20 mouse cellular contexts compared by ENCODE assay signal in genomic region chr19:59029011-59029410, GRCm38 (mm10). TPM values are rescaled to one million over a fixed set of nuclear protein-coding genes. Genes with fewer than 3 reads are reported as not detected.
A peak's percentile ranks its signal among the peaks of the same experiment; 100 is the strongest.
DNase-seq lines count a peak whose midpoint lies in the region; ATAC-seq and TF ChIP-seq lines count a peak whose summit lies in the region.
"Had no signal": no experiment of that assay in that cellular context is flagged by ENCODE, and none has a peak within 500 bp of the region (broad histone marks: within the 10 kb centered on the region; RNA-seq: fewer than 3 reads in every experiment).

No protein-coding gene starts in this region.

- no peak for ATAC-seq in forebrain, embryonic 15.5 days (replicated peaks)
- no peak for ATAC-seq in forebrain, embryonic 16.5 days
- ATAC-seq in midbrain, postnatal 0 days (ENCODE audit: low FRiP score), result no peak
- ATAC-seq in neural tube, embryonic 13.5 days (ENCODE audit: low read depth), result 0 out of 2 replicates have a peak, but pooled peaks have one; percentile 65
- ATAC-seq: activated CD4-positive, CD25-positive, alpha-beta regulatory T cell, adult 4 months; hindbrain, embryonic 16.5 days; inflammation-experienced regulatory T-cells, adult 6 months; Patski had no signal

- H3K9ac ChIP-seq in forebrain, embryonic 15.5 days (replicated peaks), result no peak overlapping the region
- H3K9ac ChIP-seq in forebrain, embryonic 16.5 days (replicated peaks; ENCODE audit: low read depth, low read length), result no peak overlapping the region
- no peak overlapping the region for H3K9ac ChIP-seq in midbrain, postnatal 0 days (replicated peaks; ENCODE audit: low read length, poor library complexity, severe bottlenecking)
- no peak overlapping the region for H3K9ac ChIP-seq in neural tube, embryonic 13.5 days
- H3K9ac ChIP-seq: embryonic facial prominence, embryonic 13.5 days; heart, embryonic 13.5 days had no signal

- peaks cover 39% of the 10 kb centered on the region for H3K36me3 ChIP-seq in forebrain, embryonic 15.5 days
- peaks cover 17% of the 10 kb centered on the region for H3K36me3 ChIP-seq in forebrain, embryonic 16.5 days (ENCODE audit: control insufficient read depth, insufficient read depth)
- peaks cover 20% of the 10 kb centered on the region for H3K36me3 ChIP-seq in midbrain, postnatal 0 days (ENCODE audit: insufficient read depth, low read length)
- H3K36me3 ChIP-seq in midbrain, embryonic 10.5 days, result no peaks in the 10 kb centered on the region
- H3K36me3 ChIP-seq in neural tube, embryonic 13.5 days, result 0 out of 2 replicates have a peak, but pooled peaks cover 3% of the 10 kb centered on the region
- H3K36me3 ChIP-seq: embryonic facial prominence, embryonic 13.5 days; heart, embryonic 13.5 days had no signal

- peak overlapping the region; percentile 14; the same call in 1 of the 2 replicates for H3K27ac ChIP-seq in forebrain, embryonic 15.5 days (replicated peaks)
- H3K27ac ChIP-seq in forebrain, embryonic 16.5 days (ENCODE audit: low read length), result no peak overlapping the region
- no peak overlapping the region for H3K27ac ChIP-seq in midbrain, postnatal 0 days (ENCODE audit: low read depth, low read length)
- no peak overlapping the region for H3K27ac ChIP-seq in midbrain, embryonic 10.5 days (replicated peaks)
- peak overlapping the region; percentile 46; the same call in 1 of the 2 replicates for H3K27ac ChIP-seq in neural tube, embryonic 13.5 days (replicated peaks)
- H3K27ac ChIP-seq: embryonic facial prominence, embryonic 13.5 days; gastrocnemius, adult 2 months; heart, embryonic 13.5 days had no signal

- no peaks in the 10 kb centered on the region for H3K27me3 ChIP-seq in forebrain, embryonic 15.5 days
- no peaks in the 10 kb centered on the region for H3K27me3 ChIP-seq in forebrain, embryonic 16.5 days (replicated peaks; ENCODE audit: control insufficient read depth, insufficient read depth, low read length)
- H3K27me3 ChIP-seq in midbrain, postnatal 0 days (ENCODE audit: insufficient read depth, low read length), result no peaks in the 10 kb centered on the region
- no peaks in the 10 kb centered on the region for H3K27me3 ChIP-seq in midbrain, embryonic 10.5 days (ENCODE audit: low read depth, poor library complexity, severe bottlenecking)
- H3K27me3 ChIP-seq in neural tube, embryonic 13.5 days, result no peaks in the 10 kb centered on the region
- H3K27me3 ChIP-seq: CH12.LX; embryonic facial prominence, embryonic 13.5 days; Patski had no signal

- H3K9me3 ChIP-seq in forebrain, embryonic 15.5 days, result no peaks in the 10 kb centered on the region
- H3K9me3 ChIP-seq in forebrain, embryonic 16.5 days (ENCODE audit: control insufficient read depth, low read length), result no peaks in the 10 kb centered on the region
- H3K9me3 ChIP-seq in midbrain, postnatal 0 days (ENCODE audit: low read length), result no peaks in the 10 kb centered on the region
- H3K9me3 ChIP-seq in midbrain, embryonic 10.5 days (replicated peaks), result no peaks in the 10 kb centered on the region
- H3K9me3 ChIP-seq in neural tube, embryonic 13.5 days, result no peaks in the 10 kb centered on the region
- H3K9me3 ChIP-seq: embryonic facial prominence, embryonic 13.5 days had no signal

- 38% methylated on average over 9 of the region's 9 CpGs for WGBS in forebrain, embryonic 15.5 days
- 44% methylated on average over 9 of the region's 9 CpGs for WGBS in forebrain, embryonic 16.5 days
- 62% methylated on average over 9 of the region's 9 CpGs for WGBS in midbrain, postnatal 0 days
- WGBS in midbrain, embryonic 10.5 days, result 76% methylated on average over 9 of the region's 9 CpGs
- 28% methylated on average over 9 of the region's 9 CpGs for WGBS in neural tube, embryonic 13.5 days

- no peak overlapping the region for H3K4me2 ChIP-seq in forebrain, embryonic 15.5 days (replicated peaks)
- no peak overlapping the region for H3K4me2 ChIP-seq in forebrain, embryonic 16.5 days (ENCODE audit: low read length)
- H3K4me2 ChIP-seq in midbrain, postnatal 0 days (ENCODE audit: low read depth, low read length, poor library complexity, severe bottlenecking), result no peak overlapping the region
- no peak overlapping the region for H3K4me2 ChIP-seq in neural tube, embryonic 13.5 days
- H3K4me2 ChIP-seq: embryonic facial prominence, embryonic 13.5 days; heart, embryonic 13.5 days had no signal

- no peaks in the 10 kb centered on the region for H3K4me1 ChIP-seq in forebrain, embryonic 15.5 days
- H3K4me1 ChIP-seq in forebrain, embryonic 16.5 days (replicated peaks; ENCODE audit: control insufficient read depth, insufficient read depth, low read length), result peaks cover 4% of the 10 kb centered on the region; the same call in 1 of the 2 replicates
- H3K4me1 ChIP-seq in midbrain, postnatal 0 days (ENCODE audit: insufficient read depth, low read length), result no peaks in the 10 kb centered on the region
- H3K4me1 ChIP-seq in midbrain, embryonic 10.5 days, result no peaks in the 10 kb centered on the region
- H3K4me1 ChIP-seq in neural tube, embryonic 13.5 days (replicated peaks), result peaks cover 6% of the 10 kb centered on the region; the same call in 1 of the 2 replicates
- H3K4me1 ChIP-seq: embryonic facial prominence, embryonic 13.5 days; heart, embryonic 13.5 days had no signal

- TF ChIP-seq CTCF in midbrain, postnatal 0 days (IDR thresholded peaks at IDR 0.05), result no peak

- peak; percentile 21 for DNase-seq in midbrain, postnatal 0 days (ENCODE audit: low spot score)
- DNase-seq in midbrain, embryonic 10.5 days (ENCODE audit: low spot score), result no peak
- DNase-seq in right cerebral cortex, adult 2 months (ENCODE audit: low spot score in 2 of 2), result no peak
- DNase-seq: adrenal gland, postnatal 14 days; cerebellum, adult 18-20 months; cerebellum, adult 9-11 months; cerebellum, postnatal 36 days; gastrocnemius, adult 2 months; gastrocnemius, postnatal 25 days; heart, postnatal 4 days had no signal

- H3K4me3 ChIP-seq in forebrain, embryonic 15.5 days, result no peak overlapping the region
- H3K4me3 ChIP-seq in forebrain, embryonic 16.5 days (replicated peaks; ENCODE audit: low read length), result no peak overlapping the region
- H3K4me3 ChIP-seq in midbrain, postnatal 0 days (ENCODE audit: low read depth, low read length), result no peak overlapping the region
- no peak overlapping the region for H3K4me3 ChIP-seq in midbrain, embryonic 10.5 days
- no peak overlapping the region for H3K4me3 ChIP-seq in neural tube, embryonic 13.5 days
- H3K4me3 ChIP-seq: embryonic facial prominence, embryonic 13.5 days; gastrocnemius, adult 2 months; heart, embryonic 13.5 days had no signal

RNA-seq across cellular contexts. Expression of gene Shtn1, which starts 46.9 kb away (rescaled TPM):
- 58.6 and 73.1 TPM in 2 replicates for polyA plus RNA-seq in forebrain, embryonic 15.5 days (2015; fragmentation: Nextera tagmentation; extraction: Ambion mirVana)
- 78.5 and 86.5 TPM in 2 replicates for polyA plus RNA-seq in forebrain, embryonic 16.5 days (2015; fragmentation: Nextera tagmentation; extraction: Ambion mirVana)
- 69.8 and 70.9 TPM in 2 replicates for total RNA-seq in midbrain, postnatal 0 days (2014; rRNA removed)
- 67.5 and 68.1 TPM in 2 replicates for polyA plus RNA-seq in midbrain, postnatal 0 days (2015; fragmentation: Nextera tagmentation; extraction: Ambion mirVana)
- polyA plus RNA-seq in midbrain, embryonic 10.5 days (2016; fragmentation: Nextera tagmentation; extraction: Ambion mirVana), result 0.75 and 1.4 TPM in 2 replicates
- polyA plus RNA-seq in neural tube, embryonic 13.5 days (2015; fragmentation: Nextera tagmentation; extraction: Ambion mirVana), result 33.8 and 35.0 TPM in 2 replicates

Comparison
In these comparisons a context has a peak if more than half of its experiments do, and no peak if none do; other contexts are left out.
1. H3K27ac ChIP-seq: peak in forebrain, embryonic 15.5 days (single experiment) and neural tube, embryonic 13.5 days (single experiment); none in forebrain, embryonic 16.5 days (single experiment), midbrain, postnatal 0 days (single experiment) and midbrain, embryonic 10.5 days (single experiment).
2. RNA of gene Shtn1, which starts 46.9 kb away (polyA plus RNA-seq): 78.5 to 86.5 TPM in forebrain, embryonic 16.5 days, 58.6 to 73.1 TPM in forebrain, embryonic 15.5 days, 67.5 to 68.1 TPM in midbrain, postnatal 0 days and 33.8 to 35.0 TPM in neural tube, embryonic 13.5 days; 0.75 to 1.4 TPM in midbrain, embryonic 10.5 days; every median in the first group is over 10 times any median in the second.